Comparison of ENCODE assay signal across 19 mouse cellular contexts in the genomic region with DNA sequence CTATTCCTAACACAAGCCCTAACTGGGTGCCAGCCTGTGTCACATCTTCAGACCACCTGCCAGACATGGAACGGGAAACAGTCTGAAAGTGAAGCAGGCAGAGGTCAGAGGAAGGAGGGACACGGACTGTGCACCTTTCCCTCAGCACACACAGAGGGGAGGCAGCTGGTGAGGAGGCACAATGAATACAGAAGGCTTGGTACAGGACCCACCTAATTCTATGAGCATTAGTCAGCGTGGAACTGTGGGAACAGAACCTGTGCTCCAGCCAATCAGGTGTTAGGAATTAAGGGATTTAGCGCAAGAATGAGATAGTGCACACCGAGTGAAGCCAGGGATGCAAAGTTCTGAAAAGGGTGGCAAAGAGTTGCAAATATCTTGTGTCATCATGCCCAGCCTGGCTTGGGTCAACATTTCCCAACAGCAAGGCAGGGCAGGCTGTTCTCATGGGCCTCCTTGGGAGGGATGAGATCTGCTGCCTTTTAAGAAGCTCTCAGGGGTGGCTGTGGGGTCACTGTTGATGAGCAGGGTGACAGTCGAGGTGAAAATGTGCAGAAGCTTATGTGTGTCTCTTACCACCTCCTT.
"Had no signal": no experiment of that assay in that cellular context is flagged by ENCODE, and none has a peak within 500 bp of the region (broad histone marks: within the 10 kb centered on the region; RNA-seq: fewer than 3 reads in every experiment).

No protein-coding gene starts in this region.

- H3K9ac ChIP-seq: intestine, embryonic 15.5 days; limb, embryonic 12.5 days; liver, embryonic 15.5 days; neural tube, embryonic 12.5 days had no signal

- H3K4me3 ChIP-seq: intestine, embryonic 15.5 days; limb, embryonic 12.5 days; liver, embryonic 15.5 days; midbrain, embryonic 10.5 days; neural tube, embryonic 12.5 days had no signal

- H3K27ac ChIP-seq: intestine, embryonic 15.5 days; kidney, postnatal 0 days; limb, embryonic 12.5 days; liver, embryonic 15.5 days; midbrain, embryonic 10.5 days; neural tube, embryonic 12.5 days had no signal

- H3K27me3 ChIP-seq: intestine, embryonic 15.5 days; limb, embryonic 12.5 days; liver, embryonic 15.5 days; neural tube, embryonic 12.5 days had no signal

- DNase-seq: kidney, adult 9 months; kidney, postnatal 36 days; layer of hippocampus, adult 9-11 months; layer of hippocampus, postnatal 36 days; liver; lung, adult 2 months; lung, postnatal 36 days; midbrain, embryonic 14.5 days; right cerebral cortex, postnatal 4 days; spleen, adult 18-20 months; thymus, adult 2 months; thymus, postnatal 36 days had no signal

- H3K36me3 ChIP-seq: intestine, embryonic 15.5 days; limb, embryonic 12.5 days; liver, embryonic 15.5 days; midbrain, embryonic 10.5 days; neural tube, embryonic 12.5 days had no signal

- ATAC-seq: intestine, embryonic 15.5 days; lung, postnatal 0 days had no signal

- H3K4me1 ChIP-seq: intestine, embryonic 15.5 days; neural tube, embryonic 12.5 days had no signal

- H3K9me3 ChIP-seq: intestine, embryonic 15.5 days; limb, embryonic 12.5 days; liver, embryonic 15.5 days; midbrain, embryonic 10.5 days; neural tube, embryonic 12.5 days had no signal

- H3K4me2 ChIP-seq: intestine, embryonic 15.5 days; limb, embryonic 12.5 days; liver, embryonic 15.5 days; neural tube, embryonic 12.5 days had no signal
